Mouse (Mus musculus): ENCODE data around the gene Zbtb17.

DNA sequence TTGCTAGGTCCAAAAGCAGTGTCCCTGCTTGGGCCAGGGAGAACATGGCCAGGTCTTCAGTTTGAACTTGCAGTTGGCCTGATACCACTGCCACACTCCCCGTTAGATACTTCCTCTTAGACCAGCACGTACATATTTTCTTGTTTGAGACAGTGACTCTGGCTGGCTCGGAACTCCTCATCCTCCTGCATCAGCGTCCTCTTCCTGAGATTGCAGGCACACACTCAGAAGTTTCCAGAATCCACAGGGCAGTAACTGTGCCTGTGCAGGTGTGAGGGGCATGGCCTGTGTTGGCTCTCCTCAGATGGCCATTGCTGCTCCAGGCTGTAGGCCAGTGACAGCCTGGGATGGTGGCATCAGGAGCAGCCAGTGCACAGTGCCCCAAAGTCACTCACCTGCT, 16.0 kb downstream of the Zbtb17 start:
- TF ChIP-seq CTCF (IDR thresholded peaks at IDR 0.05; ENCODE audit: control insufficient read depth, insufficient read depth, low read length) (no peak), POLR2A (IDR thresholded peaks at IDR 0.05; ENCODE audit: borderline replicate concordance, control insufficient read depth, low read depth, low read length) (no peak)
